Mouse (Mus musculus) hindbrain, embryonic 16.5 days (tissue): Measurements from ENCODE around the gene Tlr7. TPM values are rescaled to one million over a fixed set of nuclear protein-coding genes. Genes with fewer than 3 reads are reported as not detected.
"Not testable (repeated sequence)": the region's sequence is repeated elsewhere in the genome, so short reads cannot be mapped to it uniquely, and the experiment has no call there.

Experiments
- ATAC-seq: fragments of 200-750 bp; cut with Nextera tagmentation; 2 replicates; pipeline ENCODE4 v1.8.0; 2017; ENCODE audit warnings: moderate TSS enrichment, moderate library complexity
- H3K27ac ChIP-seq: fragments of 300-500 bp; sonication (generic); 2 replicates; pipeline ENCODE4 v1.5.1; 2014; ENCODE audit warnings: low read depth, mild to moderate bottlenecking, control low read depth, low read length, moderate library complexity
- H3K27me3 ChIP-seq: fragments of 300-500 bp; sonication (generic); replicated peaks from 2 replicates; pipeline ENCODE4 v1.6.1; 2014; ENCODE audit warnings: low read length; ENCODE audit not compliant: control insufficient read depth, insufficient read depth
- H3K36me3 ChIP-seq: fragments of 300-500 bp; sonication (generic); 2 replicates; pipeline ENCODE4 v1.6.1; 2014; ENCODE audit warnings: mild to moderate bottlenecking, low read length, moderate library complexity, mixed read lengths; ENCODE audit not compliant: control insufficient read depth, insufficient read depth
- H3K4me1 ChIP-seq: fragments of 300-500 bp; sonication (generic); 2 replicates; pipeline ENCODE4 v1.6.1; 2014; ENCODE audit warnings: low read depth, low read length; ENCODE audit not compliant: control insufficient read depth, insufficient read depth
- H3K4me2 ChIP-seq: fragments of 300-500 bp; sonication (generic); 2 replicates; pipeline ENCODE4 v1.6.1; 2014; ENCODE audit warnings: mild to moderate bottlenecking, low read length, control low read depth, moderate library complexity
- H3K4me3 ChIP-seq: fragments of 300-500 bp; sonication (generic); 2 replicates; pipeline ENCODE4 v1.5.1; 2014; ENCODE audit warnings: mild to moderate bottlenecking, low read length, control low read depth, moderate library complexity
- H3K9ac ChIP-seq: fragments of 300-500 bp; sonication (generic); 2 replicates; pipeline ENCODE4 v1.6.1; 2014; ENCODE audit warnings: low read depth, mild to moderate bottlenecking, control low read depth, low read length, moderate library complexity
- H3K9me3 ChIP-seq: fragments of 300-500 bp; sonication (generic); 2 replicates; pipeline ENCODE4 v1.6.1; 2014; ENCODE audit warnings: mild to moderate bottlenecking, low read length, moderate library complexity; ENCODE audit not compliant: control insufficient read depth
- WGBS: fragments of 180-500 bp; shearing (Covaris S2); extraction: QIAGEN DNeasy Blood & Tissue Kit; methylation state at CpG from one replicate; pipeline ENCODE4 v1.1.7; 2014; 5-methylcytosine and 5-hydroxymethylcytosine counted together
- polyA plus RNA-seq: library from polyadenylated mRNA; unstranded; fragments of >200 nt; fragmentation: Nextera tagmentation; extraction: Ambion mirVana; gene quantifications from 2 replicates; pipeline ENCODE4 v1.2.1, GENCODE M21; 2015

The Tlr7 gene
- polyA plus RNA-seq, 1 experiment from 2014 or later, result 0.25 TPM

DNA sequence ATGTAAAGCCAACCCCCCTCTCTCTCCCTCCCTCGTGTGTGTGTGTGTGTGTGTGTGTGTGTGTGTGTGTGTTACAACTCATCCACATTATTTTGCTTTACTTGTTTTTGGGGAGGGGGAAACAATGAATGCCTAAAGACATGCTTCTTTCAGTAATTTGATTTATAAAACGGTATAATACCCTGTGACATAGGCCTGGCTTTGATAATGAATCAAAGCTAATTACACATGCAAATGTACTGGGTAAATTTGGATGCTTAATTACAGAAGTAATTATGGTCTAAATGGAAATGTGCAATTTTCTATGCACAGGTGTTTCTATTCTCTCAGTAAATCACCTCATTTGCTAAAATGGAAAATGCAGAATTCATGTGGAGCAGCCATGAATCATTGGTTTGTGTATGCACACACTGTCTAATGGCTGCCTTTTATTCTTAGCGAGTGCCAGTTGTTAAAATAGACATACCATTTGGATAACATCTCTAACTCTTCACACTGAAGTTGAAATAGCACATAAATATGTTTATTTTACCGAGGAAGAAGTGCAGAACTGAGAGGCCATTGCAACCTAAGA, 9.0 kb downstream of the Tlr7 start:
- H3K9ac ChIP-seq, result no peak overlapping the region
- no peak overlapping the region for H3K27ac ChIP-seq
- no peaks in the 10 kb centered on the region for H3K9me3 ChIP-seq
- 0 out of 2 replicates have a peak, but pooled peaks have one; percentile 40 for ATAC-seq
- H3K4me3 ChIP-seq, result no peak overlapping the region
- no peaks in the 10 kb centered on the region for H3K4me1 ChIP-seq
- no peak overlapping the region for H3K4me2 ChIP-seq
- H3K36me3 ChIP-seq, result no peaks in the 10 kb centered on the region
- peaks cover 3% of the 10 kb centered on the region; the same call in 1 of the 2 replicates for H3K27me3 ChIP-seq
- WGBS, result 51% methylated on average over 4 of the region's 4 CpGs

GRCm38 (mm10) chrX:167318819-167319396, 11.4 kb downstream of the Tlr7 start:
- H3K27me3 ChIP-seq, result peaks cover 3% of the 10 kb centered on the region; the same call in 1 of the 2 replicates
- no peak; the same call in 1 of the 2 replicates for ATAC-seq
- whole genome bisulfite sequencing, result 40% methylated on average over 4 of the region's 4 CpGs

DNA sequence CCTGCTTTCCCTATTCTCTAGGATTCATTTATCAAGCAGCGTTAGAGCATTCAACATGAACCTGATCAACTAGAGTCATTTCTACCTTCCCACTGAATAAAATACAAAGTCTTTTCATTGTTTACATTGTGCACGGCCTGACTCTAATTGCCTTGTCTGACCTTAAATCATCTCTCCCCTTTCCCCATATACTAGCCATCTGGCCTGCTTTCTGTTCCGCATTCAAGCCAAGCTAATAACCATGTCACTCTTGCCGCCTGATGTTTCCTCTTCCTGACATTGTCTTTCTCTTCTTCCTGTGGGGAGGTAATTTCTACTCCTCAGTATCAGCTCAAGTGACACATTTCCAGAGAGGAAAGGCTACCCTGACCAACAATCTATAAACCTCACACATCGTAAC, 14.6 kb downstream of the Tlr7 start:
- Histone ChIP-seq H3K4me2 (no peak overlapping the region), H3K4me3 (no peak overlapping the region), H3K27ac (no peak overlapping the region), H3K4me1 (no peaks in the 10 kb centered on the region), H3K36me3 (no peaks in the 10 kb centered on the region), H3K9ac (no peak overlapping the region), H3K9me3 (no peaks in the 10 kb centered on the region), H3K27me3 (peaks cover 5% of the 10 kb centered on the region; the same call in 1 of the 2 replicates)
- WGBS, result 39% methylated on average over 5 of the region's 5 CpGs
- ATAC-seq, result peak; percentile 24; the same call in 1 of the 2 replicates

More at GRCm38 (mm10) chrX:167318819-167319396, 11.4 kb downstream of the Tlr7 start:
- Histone ChIP-seq H3K4me3 (no peak overlapping the region), H3K36me3 (no peaks in the 10 kb centered on the region), H3K27ac (no peak overlapping the region), H3K9me3 (no peaks in the 10 kb centered on the region), H3K9ac (no peak overlapping the region), H3K4me1 (no peaks in the 10 kb centered on the region), H3K4me2 (no peak overlapping the region)

- no peaks in the 10 kb centered on the region for H3K4me1 ChIP-seq
- H3K4me3 ChIP-seq, result no peak overlapping the region
- H3K9ac ChIP-seq, result no peak overlapping the region
- 49% methylated on average over 4 of the region's 4 CpGs for WGBS
- no peaks in the 10 kb centered on the region for H3K9me3 ChIP-seq
- H3K27ac ChIP-seq, result no peak overlapping the region
- H3K4me2 ChIP-seq, result no peak overlapping the region
- peaks cover 5% of the 10 kb centered on the region; the same call in 1 of the 2 replicates for H3K27me3 ChIP-seq
- no peaks in the 10 kb centered on the region for H3K36me3 ChIP-seq
- peak; percentile 14; the same call in 1 of the 2 replicates for ATAC-seq
These were observed 15.1 kb downstream of the Tlr7 start for GRCm38 (mm10) chrX:167315093-167315726.

DNA sequence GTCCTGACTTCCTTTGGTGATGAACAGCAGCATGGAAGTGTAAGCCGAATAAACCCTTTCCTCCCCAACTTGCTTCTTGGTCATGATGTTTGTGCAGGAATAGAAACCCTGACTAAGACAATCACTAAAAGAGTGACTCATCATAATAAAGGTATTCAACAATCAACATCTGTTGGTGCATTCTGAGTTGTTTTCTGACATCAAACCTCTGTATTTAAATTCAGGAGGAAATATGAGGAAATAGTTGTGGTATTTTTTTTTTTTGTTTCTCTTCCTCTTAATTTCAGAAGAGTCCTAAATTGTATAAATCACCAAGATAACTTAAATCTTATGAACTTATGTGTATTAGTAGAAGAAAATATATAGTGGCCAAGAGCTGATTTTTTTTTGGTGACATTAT, 28.3 kb downstream of the Tlr7 start:
- H3K4me2 ChIP-seq, H3K27me3 ChIP-seq, H3K4me3 ChIP-seq, H3K4me1 ChIP-seq, H3K9ac ChIP-seq, H3K36me3 ChIP-seq, H3K27ac ChIP-seq, ATAC-seq, H3K9me3 ChIP-seq: not testable (repeated sequence)
- no CpG with 5 or more reads among the region's 1 CpGs for WGBS

GRCm38 (mm10) chrX:167276953-167277352, 53.4 kb downstream of the Tlr7 start:
- H3K4me1 ChIP-seq, result no peaks in the 10 kb centered on the region
- H3K4me3 ChIP-seq, result no peak overlapping the region
- H3K9me3 ChIP-seq, result no peaks in the 10 kb centered on the region
- no peaks in the 10 kb centered on the region for H3K36me3 ChIP-seq
- H3K4me2 ChIP-seq, result no peak overlapping the region; the same call in 1 of the 2 replicates
- no peak overlapping the region for H3K9ac ChIP-seq
- H3K27ac ChIP-seq, result no peak overlapping the region
- 23% methylated on average over 9 of the region's 9 CpGs for WGBS
- ATAC-seq, result no peak
- H3K27me3 ChIP-seq, result no peaks in the 10 kb centered on the region

GRCm38 (mm10) chrX:167276551-167276950, 53.8 kb downstream of the Tlr7 start:
- no peak overlapping the region; the same call in 1 of the 2 replicates for H3K4me2 ChIP-seq

GRCm38 (mm10) chrX:167264086-167264485, 66.3 kb downstream of the Tlr7 start, which contains the start of gene Tlr8:
Gene Tlr8 (minus strand): TSS chrX:167264329.
- Histone ChIP-seq H3K4me2 (no peak within 1 kb of the TSS), H3K4me1 (no peaks in the 10 kb centered on the region), H3K4me3 (no peak within 1 kb of the TSS), H3K27me3 (peaks cover 2% of the 10 kb centered on the region; the same call in 1 of the 2 replicates), H3K27ac (no peak within 1 kb of the TSS), H3K9ac (no peak within 1 kb of the TSS), H3K36me3 (no peaks in the 10 kb centered on the region), H3K9me3 (no peaks in the 10 kb centered on the region)
- 85% methylated on average over 4 of the region's 4 CpGs for WGBS
- no peak for ATAC-seq

More at GRCm38 (mm10) chrX:167276551-167276950, 53.8 kb downstream of the Tlr7 start:
- no peak overlapping the region for H3K9ac ChIP-seq
- no peaks in the 10 kb centered on the region for H3K4me1 ChIP-seq
- no peak overlapping the region for H3K4me3 ChIP-seq
- H3K27ac ChIP-seq, result no peak overlapping the region
- H3K9me3 ChIP-seq, result no peaks in the 10 kb centered on the region
- H3K27me3 ChIP-seq, result no peaks in the 10 kb centered on the region; the same call in 1 of the 2 replicates
- ATAC-seq, result no peak
- no peaks in the 10 kb centered on the region for H3K36me3 ChIP-seq
- WGBS, result 67% methylated on average over 10 of the region's 10 CpGs

DNA sequence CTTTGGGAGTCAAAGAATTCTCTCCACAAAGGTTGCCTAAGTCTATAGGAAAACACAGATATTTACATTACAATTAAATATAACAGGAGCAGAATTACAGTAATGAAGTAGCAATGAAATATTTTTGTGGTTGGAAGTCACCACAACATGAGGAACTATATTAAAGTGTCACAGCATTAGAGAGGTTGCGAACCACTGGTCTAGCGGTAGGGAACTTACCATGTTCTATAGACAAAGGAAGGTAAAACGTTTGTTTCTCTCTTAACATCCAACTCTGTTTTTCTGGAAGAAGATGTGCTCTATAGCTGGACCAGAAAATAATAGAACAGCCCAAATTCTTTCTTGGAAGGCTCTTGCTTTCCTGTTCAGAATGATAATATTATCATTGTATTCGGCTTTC, 66.8 kb downstream of the Tlr7 start:
- no peak overlapping the region for H3K27ac ChIP-seq
- no peak overlapping the region for H3K4me2 ChIP-seq
- H3K9me3 ChIP-seq, result no peaks in the 10 kb centered on the region
- WGBS, result 82% methylated on average over 4 of the region's 4 CpGs
- H3K9ac ChIP-seq, result no peak overlapping the region
- no peak overlapping the region for H3K4me3 ChIP-seq
- peaks cover 2% of the 10 kb centered on the region; the same call in 1 of the 2 replicates for H3K27me3 ChIP-seq
- H3K36me3 ChIP-seq, result no peaks in the 10 kb centered on the region
- no peaks in the 10 kb centered on the region for H3K4me1 ChIP-seq
- ATAC-seq, result no peak
